Mouse (Mus musculus) hindbrain, embryonic 11.5 days (tissue): ENCODE results near the gene Rps6kl1. TPM values are rescaled to one million over a fixed set of nuclear protein-coding genes. Genes with fewer than 3 reads are reported as not detected.

Source experiments
- ATAC-seq: fragments of 200-750 bp; cut with Nextera tagmentation; 2 replicates; pipeline ENCODE4 v1.8.0; 2017; ENCODE audit warnings: mild to moderate bottlenecking, moderate TSS enrichment, moderate library complexity; ENCODE audit not compliant: low FRiP score
- DNase-seq: peaks from one replicate; pipeline ENCODE4 v3.0.0-alpha.2; 2015; ENCODE audit warnings: low spot score
- H3K27ac ChIP-seq: fragments of 300-500 bp; sonication (generic); 2 replicates; pipeline ENCODE4 v1.5.1; 2014; ENCODE audit warnings: mild to moderate bottlenecking, low read depth, low read length
- H3K27me3 ChIP-seq: fragments of 300-500 bp; sonication (generic); 2 replicates; pipeline ENCODE4 v1.6.1; 2014; ENCODE audit warnings: mild to moderate bottlenecking, low read length, moderate library complexity, mixed read lengths; ENCODE audit not compliant: control insufficient read depth, insufficient read depth
- H3K36me3 ChIP-seq: fragments of 300-500 bp; sonication (generic); 2 replicates; pipeline ENCODE4 v1.6.1; 2014; ENCODE audit warnings: mild to moderate bottlenecking, low read length, moderate library complexity, mixed read lengths; ENCODE audit not compliant: control insufficient read depth, insufficient read depth
- H3K4me1 ChIP-seq: fragments of 300-500 bp; sonication (generic); replicated peaks from 2 replicates; pipeline ENCODE4 v1.6.1; 2014; ENCODE audit warnings: low read length, mixed read lengths; ENCODE audit not compliant: control insufficient read depth, insufficient read depth
- H3K4me2 ChIP-seq: fragments of 300-500 bp; sonication (generic); replicated peaks from 2 replicates; pipeline ENCODE4 v1.6.1; 2014; ENCODE audit warnings: mild to moderate bottlenecking, low read depth, low read length
- H3K4me3 ChIP-seq: fragments of 300-500 bp; sonication (generic); 2 replicates; pipeline ENCODE4 v1.5.1; 2014; ENCODE audit warnings: low read depth, low read length
- H3K9ac ChIP-seq: fragments of 300-500 bp; sonication (generic); 2 replicates; pipeline ENCODE4 v1.6.1; 2014; ENCODE audit warnings: low read depth, low read length
- H3K9me3 ChIP-seq: fragments of 300-500 bp; sonication (generic); 2 replicates; pipeline ENCODE4 v1.6.1; 2016; ENCODE audit warnings: low read length; ENCODE audit not compliant: control insufficient read depth
- WGBS: fragments of 180-500 bp; shearing (Covaris S2); extraction: QIAGEN DNeasy Blood & Tissue Kit; methylation state at CpG from one replicate; pipeline ENCODE4 v1.1.7; 2014; 5-methylcytosine and 5-hydroxymethylcytosine counted together
- polyA plus RNA-seq: library from polyadenylated mRNA; unstranded; fragments of >200 nt; fragmentation: Nextera tagmentation; extraction: Ambion mirVana; gene quantifications from 2 replicates; pipeline ENCODE4 v1.2.1, GENCODE M21; 2014

The Rps6kl1 gene
- 2.3 and 2.6 TPM in 2 replicates for polyA plus RNA-seq

DNA sequence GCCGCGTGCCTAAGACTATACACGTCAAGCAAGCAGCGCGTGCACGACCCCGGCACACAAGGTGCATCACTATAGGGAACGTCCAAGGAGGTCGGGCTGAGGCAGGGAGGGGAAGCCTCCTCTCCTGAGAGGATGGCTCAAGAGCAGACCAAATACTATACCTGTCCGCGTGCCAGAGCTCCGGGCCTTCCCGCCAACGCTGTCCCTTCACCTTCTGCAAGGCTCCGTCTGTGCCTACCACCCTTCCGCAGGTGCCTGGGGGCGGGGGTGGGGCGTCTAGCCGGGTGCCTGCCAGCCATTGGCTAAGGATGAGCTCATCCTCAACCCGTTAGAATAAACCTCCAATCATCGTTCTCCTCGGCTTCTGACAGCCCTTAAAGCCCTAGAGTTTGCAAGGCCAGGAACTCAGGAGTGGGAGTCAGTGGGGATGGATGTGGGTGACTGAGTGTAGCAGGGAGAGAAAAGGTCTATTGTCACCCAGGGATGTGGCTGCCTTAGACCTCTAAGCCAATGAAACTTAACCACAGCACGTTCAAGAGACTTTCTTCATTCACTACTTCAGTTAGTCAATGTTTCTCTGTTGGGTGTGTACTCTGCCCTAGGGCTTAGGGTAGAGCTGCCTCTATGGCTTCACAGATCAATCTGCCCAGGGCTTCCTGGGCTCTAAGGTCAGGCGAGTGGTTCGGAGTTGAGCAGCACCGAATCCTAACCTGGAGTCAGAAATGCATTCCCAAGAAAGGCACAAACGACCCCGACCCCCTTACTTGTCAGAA lies at the start of gene Rps6kl1:
Gene Rps6kl1 (minus strand): TSS at position 263 of the 773 bp plus-strand sequence.
- ATAC-seq (peak; percentile 86), DNase-seq (peak; percentile 58)
- peaks cover 5% of the 10 kb centered on the region; the same call in 1 of the 2 replicates for H3K27me3 ChIP-seq
- peak within 1 kb of the TSS; percentile 57 for H3K4me2 ChIP-seq
- H3K4me1 ChIP-seq = no peaks in the 10 kb centered on the region; the same call in none of the 2 replicates
- H3K4me3 ChIP-seq = peak within 1 kb of the TSS; percentile 35
- H3K9ac ChIP-seq = peak within 1 kb of the TSS; percentile 34
- H3K27ac ChIP-seq = no peak within 1 kb of the TSS
- 18% methylated on average over 28 of the region's 28 CpGs for WGBS
- no peaks in the 10 kb centered on the region for H3K36me3 ChIP-seq
- H3K9me3 ChIP-seq = no peaks in the 10 kb centered on the region

DNA sequence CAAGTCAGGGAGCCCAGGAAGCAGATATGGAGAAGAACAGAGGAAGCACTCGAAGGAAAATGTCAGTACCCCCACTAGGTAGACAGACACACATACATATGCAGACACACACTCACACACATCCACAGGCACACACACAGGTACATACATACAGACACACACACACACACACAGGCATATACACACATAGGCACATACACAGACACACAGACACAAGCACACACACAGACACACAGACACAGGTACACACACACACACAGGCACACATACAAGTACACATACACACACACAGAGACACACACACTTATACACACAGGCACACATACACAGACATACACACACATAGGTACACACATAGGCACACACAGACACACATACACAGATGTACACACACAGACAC lies 48.9 kb upstream of the Rps6kl1 start:
- ATAC-seq = no peak

GRCm38 (mm10) chr12:85197936-85198335 lies 46.9 kb upstream of the Rps6kl1 start:
- Histone ChIP-seq H3K36me3 (no peaks in the 10 kb centered on the region), H3K9me3 (no peaks in the 10 kb centered on the region), H3K27me3 (0 out of 2 replicates have a peak, but pooled peaks cover 2% of the 10 kb centered on the region), H3K9ac (no peak overlapping the region), H3K27ac (no peak overlapping the region), H3K4me1 (no peaks in the 10 kb centered on the region; the same call in 1 of the 2 replicates), H3K4me3 (no peak overlapping the region), H3K4me2 (no peak overlapping the region)
- WGBS = 43% methylated on average over 8 of the region's 8 CpGs
- DNase-seq (peak; percentile 36), ATAC-seq (no peak)

More for the DNA sequence above, 48.9 kb upstream of the Rps6kl1 start:
- Histone ChIP-seq H3K27ac (no peak overlapping the region), H3K36me3 (no peaks in the 10 kb centered on the region), H3K9me3 (no peaks in the 10 kb centered on the region), H3K4me3 (no peak overlapping the region), H3K9ac (no peak overlapping the region), H3K27me3 (0 out of 2 replicates have a peak, but pooled peaks cover 2% of the 10 kb centered on the region), H3K4me1 (no peaks in the 10 kb centered on the region; the same call in 1 of the 2 replicates), H3K4me2 (no peak overlapping the region)
- no peak for DNase-seq
- WGBS = 83% methylated on average over 1 of the region's 1 CpGs

GRCm38 (mm10) chr12:85197371-85197770 lies 46.3 kb upstream of the Rps6kl1 start:
- no peak overlapping the region for H3K27ac ChIP-seq
- H3K4me2 ChIP-seq = no peak overlapping the region
- ATAC-seq = no peak
- H3K4me1 ChIP-seq = peaks cover 2% of the 10 kb centered on the region; the same call in 1 of the 2 replicates
- H3K9me3 ChIP-seq = no peaks in the 10 kb centered on the region
- WGBS = 65% methylated on average over 7 of the region's 7 CpGs
- no peak for DNase-seq
- H3K4me3 ChIP-seq = no peak overlapping the region
- H3K27me3 ChIP-seq = 0 out of 2 replicates have a peak, but pooled peaks cover 2% of the 10 kb centered on the region
- no peaks in the 10 kb centered on the region for H3K36me3 ChIP-seq
- H3K9ac ChIP-seq = no peak overlapping the region

DNA sequence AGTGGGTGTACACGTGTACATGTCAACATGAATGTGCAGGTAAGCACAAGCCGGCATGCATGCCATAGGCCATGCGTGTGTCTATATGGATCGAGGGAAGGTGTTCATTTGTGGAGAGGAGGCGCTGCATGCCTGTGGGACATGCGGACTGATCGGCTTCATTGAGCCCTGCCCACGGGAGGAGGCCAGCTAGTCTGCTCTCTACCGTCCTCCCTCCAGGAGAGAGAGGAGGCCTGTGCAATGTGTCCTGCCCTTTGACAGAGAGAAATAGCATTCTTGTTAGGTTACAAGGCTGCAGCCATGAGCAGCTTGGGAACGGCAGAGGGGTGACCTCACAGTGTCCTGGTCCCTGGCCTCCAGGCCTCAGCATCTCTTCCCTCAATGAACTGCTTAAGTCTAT lies 45.1 kb upstream of the Rps6kl1 start:
- 85% methylated on average over 10 of the region's 10 CpGs for WGBS
- H3K27me3 ChIP-seq = 0 out of 2 replicates have a peak, but pooled peaks cover 2% of the 10 kb centered on the region
- no peak overlapping the region for H3K27ac ChIP-seq

GRCm38 (mm10) chr12:85195086-85195485 lies 44.0 kb upstream of the Rps6kl1 start:
- no peak for ATAC-seq
- H3K9me3 ChIP-seq = no peaks in the 10 kb centered on the region
- WGBS = 86% methylated on average over 5 of the region's 5 CpGs
- no peak overlapping the region for H3K4me3 ChIP-seq
- 0 out of 2 replicates have a peak, but pooled peaks cover 2% of the 10 kb centered on the region for H3K4me1 ChIP-seq
- no peak overlapping the region for H3K27ac ChIP-seq
- no peak for DNase-seq
- H3K27me3 ChIP-seq = 0 out of 2 replicates have a peak, but pooled peaks cover 2% of the 10 kb centered on the region
- H3K4me2 ChIP-seq = no peak overlapping the region
- no peak overlapping the region for H3K9ac ChIP-seq
- H3K36me3 ChIP-seq = no peaks in the 10 kb centered on the region

More for the DNA sequence above, 45.1 kb upstream of the Rps6kl1 start:
- Histone ChIP-seq H3K36me3 (no peaks in the 10 kb centered on the region), H3K4me3 (no peak overlapping the region), H3K4me1 (peaks cover 2% of the 10 kb centered on the region; the same call in 1 of the 2 replicates), H3K9me3 (no peaks in the 10 kb centered on the region), H3K4me2 (no peak overlapping the region), H3K9ac (no peak overlapping the region)
- ATAC-seq (no peak), DNase-seq (no peak)

DNA sequence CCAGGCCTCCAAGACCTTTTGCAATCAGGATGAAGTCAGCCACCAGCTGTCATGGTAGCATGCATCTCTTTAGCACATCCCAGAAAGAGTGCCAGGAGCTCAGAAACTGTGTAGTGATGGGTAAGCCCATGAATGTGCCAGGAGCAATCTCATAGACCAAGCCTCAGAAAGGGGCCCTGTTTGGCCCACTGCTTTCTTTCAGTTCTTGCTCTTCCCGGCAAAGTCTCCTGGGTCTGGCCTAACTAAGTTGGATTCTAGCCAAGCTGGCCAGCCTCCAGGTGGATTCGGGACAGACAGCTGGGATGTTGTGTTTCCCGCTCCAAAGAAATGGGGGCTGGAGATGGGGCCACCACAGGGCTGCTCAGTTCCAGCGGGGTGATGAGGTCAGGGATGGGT lies 43.6 kb upstream of the Rps6kl1 start:
- DNase-seq = no peak
- whole genome bisulfite sequencing = 82% methylated on average over 4 of the region's 4 CpGs

DNA sequence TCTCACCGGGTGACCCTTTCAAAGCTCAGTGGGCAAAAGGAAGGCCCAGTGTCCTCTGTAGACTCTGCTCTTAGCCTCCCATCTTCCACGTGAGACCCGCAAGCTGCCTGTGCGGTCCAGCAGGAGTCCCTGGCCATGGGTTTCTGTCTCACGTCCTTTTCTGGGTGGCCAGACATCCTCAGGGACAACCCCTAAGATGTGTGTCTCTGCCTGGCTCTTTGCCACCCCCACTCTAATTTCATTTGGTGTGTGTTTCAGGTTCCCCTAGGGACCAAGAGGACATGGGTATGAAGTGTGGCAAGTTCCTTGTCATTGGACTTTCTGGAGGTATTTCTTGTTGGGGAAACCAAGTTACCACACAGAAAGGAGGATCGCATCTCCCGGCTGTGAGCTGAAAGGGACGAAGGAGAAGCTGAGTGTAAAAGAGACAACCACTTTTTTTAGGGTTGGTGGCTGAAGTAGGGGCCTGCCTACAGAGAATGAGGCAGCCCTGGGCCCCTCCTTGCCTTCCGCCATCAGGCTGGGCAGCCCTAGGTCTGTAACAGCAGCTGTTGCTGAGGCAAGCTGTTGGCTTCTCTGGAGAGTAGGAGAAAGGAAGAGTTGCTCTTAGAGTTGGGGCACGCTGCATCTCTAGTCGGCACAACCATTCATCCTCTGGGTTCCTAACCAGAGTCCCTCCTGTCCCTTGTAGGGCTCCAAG lies 43.0 kb upstream of the Rps6kl1 start:
- 92% methylated on average over 11 of the region's 11 CpGs for WGBS
- no peak overlapping the region for H3K27ac ChIP-seq

More for the DNA sequence above, 43.6 kb upstream of the Rps6kl1 start:
- H3K9me3 ChIP-seq = no peaks in the 10 kb centered on the region
- no peak overlapping the region for H3K4me2 ChIP-seq
- H3K36me3 ChIP-seq = no peaks in the 10 kb centered on the region
- no peak overlapping the region for H3K4me3 ChIP-seq
- 0 out of 2 replicates have a peak, but pooled peaks cover 2% of the 10 kb centered on the region for H3K4me1 ChIP-seq
- no peak overlapping the region for H3K9ac ChIP-seq
- H3K27ac ChIP-seq = no peak overlapping the region
- H3K27me3 ChIP-seq = 0 out of 2 replicates have a peak, but pooled peaks cover 2% of the 10 kb centered on the region
- no peak for ATAC-seq

More for the DNA sequence above, 43.0 kb upstream of the Rps6kl1 start:
- no peaks in the 10 kb centered on the region for H3K36me3 ChIP-seq
- no peak overlapping the region for H3K4me3 ChIP-seq
- DNase-seq (no peak), ATAC-seq (no peak)
- H3K4me2 ChIP-seq = no peak overlapping the region
- H3K9me3 ChIP-seq = no peaks in the 10 kb centered on the region
- H3K4me1 ChIP-seq = 0 out of 2 replicates have a peak, but pooled peaks cover 2% of the 10 kb centered on the region
- H3K9ac ChIP-seq = no peak overlapping the region
- H3K27me3 ChIP-seq = no peaks in the 10 kb centered on the region
